Mouse (Mus musculus): ENCODE results near the gene Proca1.

- TF ChIP-seq GATA1 (IDR thresholded peaks at IDR 0.05; ENCODE audit: low read length) = no peak
- no peak for TF ChIP-seq TAL1 (IDR thresholded peaks at IDR 0.05; ENCODE audit: low read length)
Observed at GRCm38 (mm10) chr11:78177903-78178858, 15.0 kb upstream of the Proca1 start.

All from erythroblast, embryonic 14.5 days (primary cell).